Mouse (Mus musculus) urinary bladder, postnatal 25 days (tissue): Measurements from ENCODE around the gene Insl5.

Source experiments
- DNase-seq: peaks from one replicate; pipeline ENCODE4 v3.0.0; 2022; ENCODE audit warnings: low spot score

Insl5 gene

DNA sequence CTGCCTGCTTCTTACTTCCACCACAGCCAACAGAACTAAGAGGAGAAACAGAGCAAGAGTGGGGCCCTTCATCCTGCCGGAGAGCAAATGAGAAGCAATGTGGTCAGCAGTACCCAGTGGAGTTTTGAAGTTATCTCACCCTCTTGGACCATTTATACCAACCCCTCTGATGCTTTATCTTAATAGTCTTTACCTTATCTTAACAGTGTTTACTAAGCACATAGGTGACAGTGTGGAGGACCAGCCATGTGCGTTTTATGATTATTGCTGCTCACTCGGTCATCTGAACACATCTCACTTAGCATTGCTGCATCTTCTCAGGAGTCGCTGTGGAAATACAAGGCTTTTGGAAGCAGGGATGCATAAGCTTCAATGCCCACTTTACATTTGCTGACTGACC, at the start of gene Insl5:
TSS of gene Insl5 (minus strand) at position 222 of the 400 bp plus-strand sequence.
- no peak for DNase-seq

DNA sequence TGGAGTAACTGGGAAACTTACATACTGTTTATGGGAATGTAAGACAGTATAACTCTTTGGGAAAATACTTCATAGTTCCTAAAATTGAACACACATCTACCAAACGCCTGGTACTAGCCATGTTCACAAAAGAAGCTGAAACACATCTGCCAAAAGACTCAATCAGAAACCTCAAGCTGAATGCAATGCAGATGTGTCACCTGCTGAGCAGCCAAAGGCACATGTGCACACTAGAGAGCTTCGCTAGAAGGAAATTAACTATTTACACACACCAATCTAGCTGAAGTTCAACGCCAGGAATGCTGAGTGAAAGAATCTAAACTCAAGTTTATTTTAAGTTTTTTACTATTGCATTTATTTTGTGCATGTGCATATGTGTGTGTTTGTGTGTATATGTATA, 44.0 kb upstream of the Insl5 start:
- no peak for DNase-seq

DNA sequence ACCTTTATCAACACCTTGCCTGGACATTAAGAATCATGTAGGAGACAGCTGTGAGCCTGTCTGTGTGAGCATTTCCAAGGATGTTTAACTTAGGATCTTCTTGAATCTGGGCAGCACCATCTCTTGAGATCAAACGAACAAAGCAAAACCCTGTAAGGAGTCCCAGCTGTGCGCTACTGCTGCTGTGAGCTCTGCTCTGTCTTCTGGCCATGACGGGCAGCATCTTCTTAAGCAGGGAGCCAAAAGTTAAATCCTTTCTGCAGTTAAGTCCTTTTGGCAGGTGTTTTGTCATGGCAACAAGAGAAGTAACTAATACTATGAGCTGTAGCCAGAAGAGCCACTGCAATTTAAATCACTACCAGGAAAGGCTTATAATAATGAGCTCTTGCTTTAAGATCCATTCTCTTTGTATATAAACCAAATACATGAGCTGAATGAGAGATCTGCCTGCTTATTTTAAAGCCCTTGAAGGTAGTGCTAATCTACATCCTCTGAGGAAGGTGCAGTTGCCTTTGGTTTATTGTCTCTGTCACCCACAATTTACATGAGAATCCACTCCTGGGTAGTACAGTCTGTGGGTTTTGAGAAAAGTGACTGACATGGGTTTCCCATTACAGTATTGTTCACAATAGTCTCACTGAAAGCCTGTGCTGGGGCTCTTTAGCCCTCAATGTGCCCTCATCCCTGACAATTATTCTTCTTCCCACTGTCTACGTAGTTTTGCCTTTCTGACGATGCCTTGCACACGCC, 41.4 kb upstream of the Insl5 start:
- DNase-seq: no peak

DNA sequence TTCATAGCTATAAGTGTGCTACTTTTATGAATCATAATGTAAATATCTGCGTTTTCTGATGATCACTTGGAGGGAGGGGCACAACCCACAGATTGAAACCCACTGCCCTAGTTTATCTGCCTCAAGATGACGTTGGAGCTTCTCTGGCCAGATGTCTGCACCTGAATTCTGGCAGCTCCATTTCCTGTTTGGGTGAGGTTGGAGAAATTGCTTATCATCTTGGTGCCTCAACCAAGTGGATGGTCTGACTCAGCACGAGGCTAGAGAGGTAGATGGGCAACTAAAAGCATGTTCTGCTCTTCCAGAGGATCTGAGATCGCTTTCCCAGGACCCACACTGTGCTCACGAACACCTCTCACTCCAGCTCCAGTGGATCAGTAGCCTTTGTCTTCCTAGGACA, 38.3 kb upstream of the Insl5 start:
- no peak for DNase-seq

DNA sequence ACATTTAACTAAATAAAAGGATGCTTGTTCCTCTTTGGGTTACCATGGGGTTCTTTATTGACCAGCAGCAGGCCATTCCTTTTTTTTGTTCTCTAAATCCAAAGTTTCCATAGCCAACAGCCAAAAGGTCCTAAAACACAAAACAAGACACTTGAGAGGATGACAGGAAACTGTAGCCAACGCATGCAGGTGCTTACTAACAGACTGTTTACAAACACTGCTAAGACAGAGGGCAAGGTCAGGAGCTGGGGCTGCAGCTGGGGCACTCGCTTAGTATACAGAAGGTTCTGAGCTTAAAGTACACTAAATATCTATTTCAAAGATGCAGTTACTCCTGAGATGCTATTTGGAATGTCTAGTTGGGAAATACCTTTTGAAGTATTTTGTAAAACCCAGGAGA, 37.8 kb upstream of the Insl5 start:
- no peak for DNase-seq

DNA sequence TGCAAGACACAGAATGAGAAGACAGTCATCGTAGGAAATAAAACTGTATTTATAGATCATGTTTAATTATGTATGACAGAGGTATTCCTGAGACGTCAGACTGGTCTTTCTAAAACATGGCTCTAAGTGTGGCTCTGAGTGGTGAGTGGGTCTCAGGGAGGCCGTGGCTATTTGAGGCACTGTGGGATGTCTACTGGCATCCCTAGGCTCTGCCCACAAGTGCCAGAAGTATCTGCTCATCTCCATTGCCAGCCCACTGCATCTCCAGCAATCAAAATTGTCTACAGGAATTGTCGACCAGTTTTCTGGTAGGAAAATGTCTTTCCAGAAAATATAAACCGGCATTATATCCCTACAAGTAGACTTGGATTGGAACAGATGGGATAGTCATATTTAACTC, 30.3 kb upstream of the Insl5 start:
- no peak for DNase-seq

DNA sequence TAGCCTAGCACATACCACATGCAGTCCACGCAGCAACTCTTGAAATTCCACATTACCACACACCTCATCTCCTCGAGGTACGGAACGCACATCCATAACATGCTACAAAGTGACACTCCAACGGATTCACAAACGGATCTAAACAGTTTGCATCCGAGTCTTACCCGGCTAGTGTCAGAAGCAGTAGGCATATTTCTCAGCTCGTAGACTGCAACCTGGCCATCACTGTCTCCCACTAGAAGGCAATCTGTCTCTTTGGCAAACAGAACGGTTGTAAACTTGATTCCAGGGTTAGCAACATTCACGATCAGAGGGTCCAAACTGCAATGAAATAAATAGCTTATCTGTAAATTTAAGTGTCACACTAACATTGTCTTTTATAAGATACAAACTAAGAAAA, 21.4 kb upstream of the Insl5 start:
- no peak for DNase-seq

DNA sequence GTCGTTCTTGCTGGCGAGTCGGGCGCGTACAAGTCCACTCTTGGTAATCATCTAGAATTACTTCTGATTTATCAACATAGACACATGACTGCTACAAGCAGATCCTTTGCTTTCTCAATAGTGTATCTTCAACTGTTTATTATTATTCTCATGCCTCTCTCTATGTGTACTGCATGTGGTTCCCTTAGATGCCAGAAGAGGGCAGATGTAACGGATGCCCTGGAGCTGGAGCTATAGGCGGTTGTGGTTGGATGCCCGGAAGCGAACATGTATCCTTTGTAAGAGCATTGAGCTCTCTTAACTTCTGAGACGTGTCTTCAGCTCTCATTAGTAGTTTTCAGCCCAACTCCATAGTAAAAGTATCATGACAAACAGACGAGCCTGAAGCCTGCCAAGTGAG, 16.4 kb upstream of the Insl5 start:
- no peak for DNase-seq

DNA sequence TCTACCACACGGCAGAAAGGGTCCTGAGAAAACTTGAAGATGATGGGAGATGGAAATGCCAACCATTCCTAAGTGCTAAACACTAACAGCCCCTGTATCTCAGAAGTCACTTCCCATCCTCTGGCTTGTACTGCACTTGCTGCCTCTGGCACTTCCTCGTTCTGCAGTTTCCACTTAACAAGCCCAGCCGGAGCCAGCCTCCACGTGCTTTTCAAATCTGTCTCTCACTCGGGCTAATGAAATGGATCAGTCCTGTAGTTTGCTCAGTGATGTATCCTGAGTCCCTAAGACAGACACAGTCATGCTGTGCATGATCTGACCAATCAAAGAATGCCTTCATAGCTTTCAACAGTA, 13.2 kb upstream of the Insl5 start:
- DNase-seq: no peak

DNA sequence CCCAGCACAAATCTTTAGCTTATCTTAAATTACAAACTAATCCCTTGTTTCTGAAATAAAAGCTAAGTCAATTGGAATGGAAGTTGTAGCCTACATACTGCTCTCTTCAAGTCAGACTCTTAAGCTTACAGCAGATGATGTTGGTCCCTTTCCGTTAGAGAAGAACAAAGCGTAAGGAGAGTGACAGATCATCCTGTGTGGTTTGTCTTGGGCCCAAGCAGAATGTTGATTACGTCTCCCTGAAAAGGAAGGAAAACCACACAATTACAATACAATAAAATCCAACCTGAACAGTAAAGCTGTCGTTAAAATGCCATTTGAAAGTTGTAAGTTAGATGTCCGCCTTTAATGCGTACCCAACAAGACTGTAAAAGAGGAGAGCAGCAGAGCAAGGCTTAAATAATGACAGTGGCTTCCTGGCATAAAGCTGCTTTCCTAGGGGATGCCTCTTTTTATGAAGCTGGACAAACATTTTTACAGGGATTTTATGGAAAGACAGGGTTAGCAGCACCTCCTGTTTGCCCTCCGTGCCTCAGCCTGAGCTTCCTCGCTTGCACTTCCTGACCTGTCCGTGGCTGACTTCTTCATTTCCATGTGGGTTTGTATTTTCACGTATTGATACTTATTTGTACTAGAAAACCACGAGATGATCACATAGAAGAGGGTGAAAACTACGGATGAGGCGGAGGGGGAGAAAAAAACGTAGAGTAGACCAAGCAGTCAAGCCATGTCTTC, 12.6 kb upstream of the Insl5 start:
- DNase-seq: no peak

DNA sequence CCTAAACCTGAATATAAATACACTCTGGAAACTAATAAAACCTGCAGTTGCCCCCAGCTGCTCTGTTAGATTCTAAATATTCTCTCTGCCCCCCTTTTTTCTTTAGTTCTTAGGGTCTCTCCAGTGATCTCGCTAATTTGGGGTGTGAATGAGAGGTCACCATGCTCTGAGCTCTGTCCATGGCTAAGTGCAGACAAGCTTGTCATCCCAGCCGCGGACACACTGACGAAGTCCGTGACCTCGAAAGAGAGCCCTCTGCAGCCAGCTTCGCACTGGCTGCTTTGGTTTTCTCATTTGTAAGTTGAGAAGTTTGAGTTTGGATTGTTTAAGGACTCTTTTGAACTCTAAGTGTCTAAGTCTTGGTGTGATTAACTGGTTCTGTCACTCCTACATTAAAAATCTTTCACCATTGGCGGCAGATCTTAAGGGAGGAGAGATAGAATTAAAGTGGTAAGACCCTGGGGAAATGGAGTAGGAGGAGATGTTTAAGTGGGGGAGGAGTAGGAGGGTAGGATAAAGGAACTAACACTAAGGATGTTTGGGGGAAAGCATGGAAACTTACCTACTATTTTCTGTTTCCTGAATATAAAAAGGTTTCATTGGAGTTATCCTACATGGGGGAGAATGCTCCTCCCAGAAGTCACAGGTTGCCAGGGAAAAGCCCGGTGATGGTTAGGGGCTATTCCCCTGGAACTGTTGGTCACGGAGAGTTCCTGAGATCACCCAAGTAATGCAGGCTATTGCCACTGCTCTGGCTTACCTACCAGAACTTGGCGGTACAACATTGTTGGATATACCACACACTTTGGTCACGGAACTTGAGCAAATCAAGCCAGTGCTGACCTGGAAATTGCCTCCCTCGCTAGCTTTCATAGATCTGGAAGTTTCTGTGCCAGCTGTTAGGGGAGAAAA, 1.8 kb upstream of the Insl5 start:
- DNase-seq: no peak

DNA sequence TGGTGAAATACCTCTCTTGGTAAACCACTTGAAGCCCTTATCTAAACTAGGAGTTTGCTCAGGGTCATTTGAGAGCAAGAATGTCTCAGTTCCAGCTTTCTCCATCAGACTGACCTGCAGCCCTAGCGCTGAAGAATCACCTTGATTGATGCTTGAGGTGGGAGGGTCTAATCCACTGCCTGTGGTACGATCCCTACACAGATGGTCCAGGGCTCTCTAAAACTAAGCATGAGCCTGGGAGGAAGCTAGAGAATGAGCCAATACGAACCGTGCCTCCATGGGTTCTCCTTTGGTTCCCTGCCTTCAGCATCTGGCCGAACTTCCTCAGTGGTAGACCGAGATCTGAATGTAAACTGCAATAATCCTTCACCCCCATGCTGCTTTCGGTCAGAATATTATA, 1.1 kb upstream of the Insl5 start:
- DNase-seq: no peak

DNA sequence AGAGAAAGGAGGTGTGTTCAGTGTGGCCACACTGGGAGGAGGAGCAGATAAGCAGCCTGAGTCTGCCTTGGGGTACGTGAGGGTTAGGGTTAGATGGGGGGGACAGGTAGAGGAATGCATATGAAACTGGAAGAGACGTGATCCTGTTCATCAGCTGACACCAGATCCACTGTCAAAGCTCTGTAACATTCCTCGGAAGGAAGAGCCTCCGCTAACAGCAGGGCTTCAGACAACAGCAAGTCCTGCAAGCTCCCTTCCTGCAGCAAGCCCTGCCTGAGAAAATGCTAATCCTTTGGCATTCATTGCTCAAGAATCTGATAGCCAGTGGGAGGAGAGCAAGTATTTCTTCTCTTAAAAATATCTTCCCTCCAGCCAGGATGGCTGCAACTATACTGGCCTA, 13.2 kb downstream of the Insl5 start:
- no peak for DNase-seq

DNA sequence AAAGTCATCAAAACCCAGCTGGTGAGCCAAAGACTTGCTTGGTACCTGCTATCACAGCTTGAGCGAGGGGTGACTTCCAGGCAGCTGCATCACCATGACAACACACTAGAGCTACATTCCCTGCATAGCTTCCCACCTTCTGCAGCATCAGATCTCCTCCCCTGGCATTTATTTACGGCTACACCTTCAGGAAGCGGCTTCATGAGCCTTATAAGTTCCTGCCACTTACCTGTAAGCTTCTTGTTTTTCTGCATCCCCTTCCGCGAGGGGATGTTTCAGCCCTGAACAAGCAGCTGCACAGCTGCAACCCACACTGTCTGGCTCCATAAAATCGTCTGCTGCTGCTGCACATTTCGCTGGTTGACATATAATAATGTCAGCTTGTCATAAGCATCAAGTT, 14.8 kb downstream of the Insl5 start:
- no peak for DNase-seq

DNA sequence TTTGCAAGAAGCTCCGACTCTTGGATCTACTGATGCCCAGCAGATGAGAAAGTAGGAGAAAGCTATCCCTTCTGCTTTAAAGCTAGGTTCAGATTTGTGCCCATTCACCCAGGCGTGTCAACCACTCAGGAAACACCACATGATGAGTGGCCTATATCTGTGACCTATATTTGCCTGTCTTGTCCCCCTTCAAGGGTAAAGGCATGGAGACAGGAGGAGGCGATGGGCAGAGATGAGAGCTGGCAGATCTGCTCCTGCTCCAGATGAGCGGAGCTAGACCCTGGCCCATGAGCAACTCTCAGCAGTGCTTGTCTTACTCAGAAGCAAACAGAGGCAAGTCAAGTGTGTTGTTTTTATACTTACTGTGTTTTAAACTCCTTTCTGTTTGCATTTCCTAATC, 15.9 kb downstream of the Insl5 start:
- DNase-seq: no peak

DNA sequence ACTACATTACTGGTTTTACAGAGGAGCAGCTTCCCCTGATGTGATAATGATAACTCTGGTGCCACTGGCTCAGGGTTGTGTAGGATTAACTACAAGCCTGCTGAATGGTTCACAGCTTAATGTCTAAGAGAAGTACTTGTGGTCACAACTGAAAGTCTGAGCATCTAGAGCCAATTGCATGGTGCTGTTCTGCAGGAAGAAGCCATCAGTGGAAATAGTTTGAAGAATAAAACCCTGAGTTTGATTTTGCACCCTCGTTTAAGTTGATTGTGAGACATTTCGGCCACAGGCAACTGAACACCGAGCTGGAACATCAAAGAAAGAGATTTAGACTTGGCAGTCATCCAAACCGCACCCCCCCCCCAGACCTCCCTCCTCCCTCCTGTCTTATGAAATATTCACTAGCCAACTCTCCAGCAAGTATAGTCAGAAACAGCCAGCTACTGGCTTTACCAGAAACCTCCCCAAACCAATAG, 19.7 kb downstream of the Insl5 start:
- DNase-seq: no peak

DNA sequence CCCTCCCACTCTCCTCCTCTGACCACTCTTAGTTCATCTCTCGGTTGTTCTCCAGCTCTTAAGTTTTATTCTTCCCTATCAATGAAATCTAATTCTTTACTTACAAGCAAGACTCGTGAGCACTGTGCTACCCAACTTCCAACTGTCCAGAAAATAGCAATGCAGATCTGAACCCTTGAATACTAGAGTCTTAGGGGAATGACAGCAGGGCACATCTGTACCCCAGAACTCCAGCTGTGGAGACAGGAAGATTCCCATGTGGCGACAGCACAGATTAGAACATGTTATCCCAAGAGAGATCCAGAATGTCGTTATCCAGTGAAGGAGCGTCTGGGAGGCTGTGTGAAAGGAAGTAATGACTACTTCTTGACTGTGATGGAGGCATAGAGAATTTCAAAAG, 20.4 kb downstream of the Insl5 start:
- DNase-seq: no peak

DNA sequence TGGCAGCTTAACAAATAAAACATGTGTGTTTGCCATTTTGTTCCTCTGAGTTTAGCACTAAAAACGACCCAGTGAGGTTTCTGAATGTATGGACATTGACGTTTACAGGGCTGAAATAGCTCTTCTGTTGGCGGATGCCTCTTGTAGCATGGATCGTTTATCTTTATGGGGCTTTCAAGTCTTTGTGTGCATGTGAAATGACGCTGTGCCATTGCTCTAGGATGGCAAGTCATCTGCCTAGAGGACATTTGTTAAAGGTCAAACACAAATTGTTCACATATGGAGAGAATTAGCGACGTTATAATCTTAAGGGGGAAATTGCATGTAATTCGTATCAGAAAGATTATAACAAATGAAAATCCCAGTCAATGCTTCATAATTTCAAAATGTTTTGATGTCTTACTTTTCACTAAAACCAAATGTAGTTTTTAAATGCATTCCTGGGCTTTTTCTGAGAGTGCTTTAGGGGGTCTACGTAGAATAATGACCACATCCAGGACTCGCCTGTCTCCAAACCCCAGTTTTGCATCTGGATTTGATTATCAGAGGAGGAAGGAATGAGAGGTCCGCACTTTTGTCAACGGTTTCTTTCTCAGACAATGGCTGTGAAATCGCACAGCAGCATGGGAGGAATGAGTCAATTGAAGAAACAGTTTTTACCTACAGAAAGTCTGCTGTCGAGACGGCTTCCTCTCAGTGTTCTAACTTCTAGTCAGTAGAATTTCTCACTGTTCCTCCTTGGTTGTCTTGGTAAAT, 21.3 kb downstream of the Insl5 start:
- DNase-seq: no peak

DNA sequence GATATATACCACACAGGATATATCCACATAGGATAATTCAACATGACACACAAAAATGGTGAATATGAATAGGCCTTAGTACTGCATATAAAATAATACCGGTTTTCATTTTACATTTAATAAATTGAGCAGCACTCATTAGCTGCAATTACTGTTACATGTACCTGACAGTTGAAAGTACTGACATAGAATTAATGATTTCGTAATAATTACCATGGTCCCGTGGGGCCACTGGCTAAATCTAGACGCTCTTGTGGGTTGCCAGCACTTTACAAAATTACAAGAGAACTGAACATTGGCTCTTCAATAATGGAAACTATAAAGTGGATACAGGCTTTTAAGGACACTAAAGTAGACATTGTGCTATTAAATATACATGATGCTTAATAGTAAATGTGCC, 22.0 kb downstream of the Insl5 start:
- no peak for DNase-seq

DNA sequence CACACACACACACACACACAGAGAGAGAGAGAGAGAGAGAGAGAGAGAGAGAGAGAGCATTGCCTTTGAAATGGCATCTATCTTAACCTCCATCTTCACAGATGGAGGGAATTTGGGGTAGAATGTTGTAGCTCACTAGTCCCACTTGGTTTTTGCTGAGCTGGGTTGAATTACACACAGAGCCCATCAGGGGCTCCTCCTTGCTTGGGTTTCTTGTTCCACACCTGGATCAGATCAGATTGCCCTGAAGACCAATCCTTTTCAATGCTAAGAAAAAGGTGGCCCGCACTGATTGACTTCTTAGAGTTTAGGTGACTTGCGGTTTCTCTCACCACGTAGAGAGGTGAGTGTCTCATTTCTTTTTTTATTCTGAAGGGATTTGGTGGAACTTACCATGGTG, 35.0 kb downstream of the Insl5 start:
- no peak for DNase-seq

DNA sequence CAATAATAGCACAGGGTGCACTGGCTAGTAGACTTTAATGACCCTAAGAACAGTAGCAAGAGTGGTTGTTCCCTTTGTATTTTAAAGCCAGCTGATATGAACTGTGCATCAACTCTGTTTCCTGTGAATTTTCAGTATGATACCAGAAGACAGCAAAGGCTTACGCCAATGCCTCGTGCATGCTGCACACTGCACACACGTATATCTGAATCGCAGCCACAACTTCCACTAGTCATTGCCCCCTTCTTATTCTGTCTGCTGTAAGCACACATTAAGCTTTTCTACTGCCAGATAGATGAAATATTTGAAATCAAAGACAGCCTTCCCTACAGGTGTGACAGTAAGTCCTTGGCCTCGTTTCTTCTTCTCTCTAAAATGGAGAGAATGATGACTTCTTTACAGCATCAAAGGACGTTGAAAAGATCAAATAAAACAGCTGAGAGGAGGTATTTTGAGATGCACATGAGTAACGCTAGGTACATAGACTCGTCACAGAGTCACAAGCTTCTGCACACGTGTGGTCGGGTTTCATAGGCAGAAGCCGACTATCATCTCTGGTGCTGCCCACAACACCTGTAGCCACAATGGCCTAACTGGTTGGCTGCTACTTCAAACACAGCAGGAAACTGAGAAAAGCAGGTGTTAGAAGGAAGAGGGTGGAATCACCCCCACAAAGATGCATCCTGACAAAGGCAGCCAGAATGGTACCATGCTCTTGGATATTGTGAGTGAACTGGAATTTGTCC, 35.9 kb downstream of the Insl5 start:
- DNase-seq: no peak
